Mouse (Mus musculus) ES-E14 (cell line): ENCODE measurements around the gene Gm21970.

ENCODE experiments used
- HCFC1 ChIP-seq: IDR thresholded peaks from 2 replicates; pipeline ENCODE4 v1.6.1; 2012; ENCODE audit warnings: low read length, inconsistent platforms, borderline replicate concordance; ENCODE audit not compliant: insufficient read depth
- MAFK ChIP-seq: IDR thresholded peaks from 2 replicates; pipeline ENCODE4 v1.6.1; 2014; ENCODE audit warnings: mild to moderate bottlenecking, low read depth, low read length, inconsistent platforms; ENCODE audit not compliant: insufficient read depth
- ZC3H11A ChIP-seq: IDR thresholded peaks from 2 replicates; pipeline ENCODE4 v1.6.1; 2012; ENCODE audit warnings: low read depth, mild to moderate bottlenecking, inconsistent platforms, low read length, borderline replicate concordance

DNA sequence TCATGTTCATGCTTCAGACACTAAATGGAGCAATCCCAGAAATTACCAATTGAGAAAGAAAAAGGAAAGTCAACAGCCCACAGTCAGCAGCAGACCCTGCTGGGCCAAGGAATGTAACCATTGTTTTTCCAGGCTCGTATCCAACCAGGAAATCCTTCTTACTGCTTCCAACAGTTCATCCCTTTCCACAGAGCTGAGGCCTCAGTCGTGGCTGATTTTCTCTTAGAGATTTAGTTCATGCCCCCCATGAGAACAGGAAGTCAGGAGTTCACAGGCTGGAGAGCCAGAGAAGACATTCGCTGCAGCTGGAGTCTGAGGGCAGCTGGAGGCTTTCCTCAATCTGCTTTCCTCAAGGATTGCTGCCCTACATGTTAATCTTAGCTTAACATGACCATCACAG is 28.0 kb upstream of the Gm21970 start:
- TF ChIP-seq MAFK (no peak), HCFC1 (no peak), ZC3H11A (no peak)
